ENCODE assay signal across 9 mouse cellular contexts in the genomic region with DNA sequence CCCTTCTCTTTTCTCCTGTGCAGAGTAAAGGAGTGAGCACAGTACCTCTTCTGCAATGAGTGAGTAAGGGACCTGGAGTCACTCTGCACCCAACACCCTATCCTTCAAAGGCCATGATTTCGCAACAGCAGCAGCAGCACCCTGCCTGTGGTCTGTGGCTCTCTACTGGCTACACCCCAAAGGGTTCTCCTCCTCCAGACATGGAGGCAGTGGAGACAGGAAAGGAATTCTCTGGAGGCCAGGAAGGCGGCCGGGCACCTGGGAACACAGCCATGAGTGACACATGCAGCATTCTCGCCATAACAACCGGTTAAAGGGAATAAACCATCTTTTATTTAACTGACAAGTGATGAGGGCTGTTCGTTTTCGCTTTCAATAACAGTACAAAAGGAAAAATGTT.
DNase-seq lines count a peak whose midpoint lies in the region.
"Had no signal": no experiment of that assay in that cellular context is flagged by ENCODE, and none has a peak within 500 bp of the region (broad histone marks: within the 10 kb centered on the region; RNA-seq: fewer than 3 reads in every experiment).

No protein-coding gene starts in this region.

- DNase-seq in adrenal gland, adult 2 months = peak; percentile 20
- DNase-seq in adrenal gland, adult 18-20 months (ENCODE audit: low spot score in 2 of 2) = no peak
- peak; percentile 8 to 9 for DNase-seq in layer of hippocampus, postnatal 36 days
- DNase-seq in layer of hippocampus, adult 18-20 months (ENCODE audit: low spot score in 2 of 2) = no peak
- peak; percentile 7 for DNase-seq in cerebellum, adult 9-11 months
- peak; percentile 16 for DNase-seq in lung, postnatal 10 days
- no peak for DNase-seq in spleen, postnatal 36 days (ENCODE audit: low spot score in 2 of 2)
- no peak for DNase-seq in urinary bladder, postnatal 14 days (ENCODE audit: low spot score)
- DNase-seq: right cerebral cortex, postnatal 4 days had no signal

Comparison
In these comparisons a context has a peak if more than half of its experiments do, and no peak if none do; other contexts are left out.
1. DNase-seq: peak in adrenal gland, adult 2 months (single experiment), layer of hippocampus, postnatal 36 days (2 of 2), cerebellum, adult 9-11 months (single experiment) and lung, postnatal 10 days (single experiment); none in adrenal gland, adult 18-20 months (0 of 2), layer of hippocampus, adult 18-20 months (0 of 2), spleen, postnatal 36 days (0 of 2) and urinary bladder, postnatal 14 days (single experiment).